Mouse (Mus musculus) spleen, adult 2 months (tissue): Measurements from ENCODE around the gene Nprl3. TPM values are rescaled to one million over a fixed set of nuclear protein-coding genes. Genes with fewer than 3 reads are reported as not detected.
A peak's percentile ranks its signal among the peaks of the same experiment; 100 is the strongest.

Experiments used
- DNase-seq, 2 experiments: peaks; one replicate each; pipeline versions ENCODE4 v3.0.0 to v3.0.0-alpha.2; 2012 to 2021; ENCODE audit warnings: low spot score in 2 of 2, low read depth in 1 of 2
- H3K27ac ChIP-seq: fragments of 200-500 bp; 2 replicates; pipeline ENCODE4 v1.5.1; 2012; ENCODE audit warnings: low read length, inconsistent platforms; ENCODE audit not compliant: insufficient read depth
- H3K27me3 ChIP-seq: fragments of 200-500 bp; 2 replicates; pipeline ENCODE4 v1.6.1; 2012; ENCODE audit warnings: mild to moderate bottlenecking, moderate library complexity, low read length, inconsistent platforms; ENCODE audit not compliant: control insufficient read depth, insufficient read depth
- H3K36me3 ChIP-seq: fragments of 200-500 bp; 2 replicates; pipeline ENCODE4 v1.6.1; 2012; ENCODE audit warnings: mild to moderate bottlenecking, low read length, inconsistent platforms; ENCODE audit not compliant: control insufficient read depth, insufficient read depth
- H3K4me1 ChIP-seq: fragments of 200-500 bp; 2 replicates; pipeline ENCODE4 v1.6.1; 2011; ENCODE audit warnings: inconsistent platforms; ENCODE audit not compliant: control insufficient read depth, insufficient read depth, insufficient read length
- H3K4me3 ChIP-seq: fragments of 200-500 bp; 2 replicates; pipeline ENCODE4 v1.5.1; 2011; ENCODE audit warnings: mild to moderate bottlenecking, inconsistent platforms; ENCODE audit not compliant: insufficient read depth, insufficient read length; ENCODE audit errors: extremely low read depth
- CTCF ChIP-seq: fragments of 200-500 bp; IDR thresholded peaks from 2 replicates; pipeline ENCODE4 v1.5.1; 2011; ENCODE audit warnings: mild to moderate bottlenecking, inconsistent platforms; ENCODE audit not compliant: insufficient read depth, insufficient read length, insufficient replicate concordance; ENCODE audit errors: extremely low read depth
- POLR2A ChIP-seq: fragments of 200-500 bp; IDR thresholded peaks from 2 replicates; pipeline ENCODE4 v1.6.1; 2011; ENCODE audit warnings: low read depth, low read length, inconsistent platforms
- WGBS: fragments of 180-500 bp; shearing (Covaris S2); methylation state at CpG from one replicate; pipeline ENCODE4 v1.1.7; 2018; 5-methylcytosine and 5-hydroxymethylcytosine counted together
- polyA plus RNA-seq: library from polyadenylated mRNA; depleted of rRNA; stranded (reverse); fragments of >200 nt; gene quantifications from 2 replicates; pipeline ENCODE4 v1.2.3, GENCODE M21; 2012

The Nprl3 gene
- polyA plus RNA-seq, 1 experiment = 76.9 TPM

GRCm38 (mm10) chr11:32228292-32228845 lies 39.1 kb downstream of the Nprl3 start:
- Histone ChIP-seq H3K4me1 (peaks cover 6% of the 10 kb centered on the region), H3K27ac (no peak overlapping the region), H3K27me3 (no peaks in the 10 kb centered on the region), H3K4me3 (no peak overlapping the region), H3K36me3 (peaks cover 17% of the 10 kb centered on the region)
- DNase-seq = no peak
- 93% methylated on average over 3 of the region's 3 CpGs for WGBS
- TF ChIP-seq POLR2A (no peak), CTCF (no peak)

- DNase-seq = no peak
- no peak overlapping the region for H3K4me3 ChIP-seq
- no peak for TF ChIP-seq POLR2A
- TF ChIP-seq CTCF = no peak
- H3K4me1 ChIP-seq = peaks cover 12% of the 10 kb centered on the region
- 96% methylated on average over 9 of the region's 9 CpGs for WGBS
- no peaks in the 10 kb centered on the region for H3K27me3 ChIP-seq
- H3K27ac ChIP-seq = no peak overlapping the region
- peaks cover 10% of the 10 kb centered on the region for H3K36me3 ChIP-seq
Measured at GRCm38 (mm10) chr11:32227555-32227954, 40.0 kb downstream of the Nprl3 start.

- peaks cover 3% of the 10 kb centered on the region; the same call in 1 of the 2 replicates for H3K27me3 ChIP-seq
Measured at GRCm38 (mm10) chr11:32227041-32227440, 40.5 kb downstream of the Nprl3 start.

GRCm38 (mm10) chr11:32226124-32226871 lies 41.2 kb downstream of the Nprl3 start, which contains the start of gene Mpg:
TSS of gene Mpg (plus strand) at chr11:32226505.
- Histone ChIP-seq H3K27ac (peak within 1 kb of the TSS; percentile 76), H3K4me3 (peak within 1 kb of the TSS; percentile 86), H3K36me3 (peaks cover 5% of the 10 kb centered on the region), H3K4me1 (peaks cover 19% of the 10 kb centered on the region), H3K27me3 (peaks cover 9% of the 10 kb centered on the region)
- peak; percentile 71 to 90 for DNase-seq
- 4% methylated on average over 47 of the region's 47 CpGs for whole genome bisulfite sequencing
- TF ChIP-seq CTCF (no peak), POLR2A (peak; percentile 94)

More at GRCm38 (mm10) chr11:32227041-32227440, 40.5 kb downstream of the Nprl3 start:
- no peak for TF ChIP-seq POLR2A
- no peak for TF ChIP-seq CTCF
- Histone ChIP-seq H3K27ac (no peak overlapping the region), H3K36me3 (peaks cover 9% of the 10 kb centered on the region), H3K4me3 (peak overlapping the region; percentile 86), H3K4me1 (peaks cover 16% of the 10 kb centered on the region)
- no peak for DNase-seq
- 28% methylated on average over 1 of the region's 1 CpGs for WGBS

- Histone ChIP-seq H3K4me1 (peaks cover 22% of the 10 kb centered on the region), H3K27ac (peak overlapping the region; percentile 32; the same call in 1 of the 2 replicates), H3K4me3 (no peak overlapping the region), H3K27me3 (peaks cover 12% of the 10 kb centered on the region), H3K36me3 (peaks cover under 1% of the 10 kb centered on the region; the same call in 1 of the 2 replicates)
- TF ChIP-seq CTCF = no peak
- TF ChIP-seq POLR2A = no peak
- WGBS = 55% methylated on average over 7 of the region's 7 CpGs
- no peak for DNase-seq
Measured at GRCm38 (mm10) chr11:32225222-32226104, 42.0 kb downstream of the Nprl3 start.

- peak overlapping the region; percentile 35; the same call in 1 of the 2 replicates for H3K27ac ChIP-seq
- H3K27me3 ChIP-seq = peaks cover 12% of the 10 kb centered on the region
- no peak for TF ChIP-seq CTCF
- no peak for TF ChIP-seq POLR2A
- peaks cover 22% of the 10 kb centered on the region for H3K4me1 ChIP-seq
- H3K36me3 ChIP-seq = no peaks in the 10 kb centered on the region; the same call in 1 of the 2 replicates
- 20% methylated on average over 4 of the region's 4 CpGs for WGBS
- DNase-seq = no peak
- H3K4me3 ChIP-seq = no peak overlapping the region
Measured at GRCm38 (mm10) chr11:32224468-32225139, 42.9 kb downstream of the Nprl3 start.
